Mouse (Mus musculus) heart, adult 2 months (tissue): Measurements from ENCODE around the gene Xylb. TPM values are rescaled to one million over a fixed set of nuclear protein-coding genes. Genes with fewer than 3 reads are reported as not detected.
A peak's percentile ranks its signal among the peaks of the same experiment; 100 is the strongest.

Source experiments
- DNase-seq, 2 experiments: peaks; one replicate each; pipeline ENCODE4 v3.0.0; 2021
- H3K27ac ChIP-seq: fragments of 200-600 bp; 2 replicates; pipeline ENCODE4 v1.8.1; 2022
- H3K27me3 ChIP-seq: fragments of 200-500 bp; 2 replicates; pipeline ENCODE4 v1.6.1; 2012; ENCODE audit warnings: mild to moderate bottlenecking, low read length, inconsistent platforms, mixed read lengths; ENCODE audit not compliant: control insufficient read depth, insufficient read depth
- H3K36me3 ChIP-seq: fragments of 200-500 bp; 2 replicates; pipeline ENCODE4 v1.6.1; 2012; ENCODE audit warnings: low read length, inconsistent platforms; ENCODE audit not compliant: control insufficient read depth, insufficient read depth
- H3K4me1 ChIP-seq: fragments of 200-500 bp; 2 replicates; pipeline ENCODE4 v1.6.1; 2011; ENCODE audit warnings: low read length; ENCODE audit not compliant: control insufficient read depth, insufficient read depth
- H3K4me3 ChIP-seq: fragments of 200-600 bp; 2 replicates; pipeline ENCODE4 v1.8.1; 2022
- H3K79me2 ChIP-seq: fragments of 200-500 bp; replicated peaks from 2 replicates; pipeline ENCODE4 v1.6.1; 2012; ENCODE audit warnings: mild to moderate bottlenecking, inconsistent platforms, low read length, moderate library complexity, mixed read lengths; ENCODE audit not compliant: control insufficient read depth, insufficient read depth
- H3K9ac ChIP-seq: fragments of 200-500 bp; 2 replicates; pipeline ENCODE4 v1.6.1; 2012; ENCODE audit warnings: low read depth, mild to moderate bottlenecking, control low read depth, inconsistent platforms, low read length, mixed read lengths
- CTCF ChIP-seq: fragments of 200-600 bp; IDR thresholded peaks from 2 replicates; pipeline ENCODE4 v1.8.1; 2022; ENCODE audit warnings: antibody characterized with exemption, mild to moderate bottlenecking, moderate library complexity
- EP300 ChIP-seq: fragments of 200-500 bp; IDR thresholded peaks from 2 replicates; pipeline ENCODE4 v1.6.1; 2011; ENCODE audit warnings: low read depth, low read length, control low read depth; ENCODE audit not compliant: insufficient read depth
- POLR2A ChIP-seq: fragments of 200-500 bp; IDR thresholded peaks from 2 replicates; pipeline ENCODE4 v1.6.1; 2011; ENCODE audit warnings: mild to moderate bottlenecking, low read depth, low read length, control low read depth; ENCODE audit not compliant: insufficient read depth
- WGBS: fragments of 180-500 bp; shearing (Covaris S2); methylation state at CpG from one replicate; pipeline ENCODE4 v1.1.7; 2018; 5-methylcytosine and 5-hydroxymethylcytosine counted together
- intact Hi-C: fragments of 180-260 bp; cut with DNase I; formaldehyde crosslinking; loops from one replicate; pipeline ENCODE4 v1.15.1; 2025
- polyA plus RNA-seq: library from polyadenylated mRNA; depleted of rRNA; stranded (reverse); fragments of >200 nt; gene quantifications from 2 replicates; pipeline ENCODE4 v1.2.3, GENCODE M21; 2012
- total RNA-seq, 2 experiments: library from RNA; stranded (reverse); gene quantifications; 2 replicates each; pipeline ENCODE4 v1.2.3; 2021

Xylb gene
- total and polyA plus RNA-seq, 3 experiments, result 0.16 to 1.2 (median 0.18) TPM

DNA sequence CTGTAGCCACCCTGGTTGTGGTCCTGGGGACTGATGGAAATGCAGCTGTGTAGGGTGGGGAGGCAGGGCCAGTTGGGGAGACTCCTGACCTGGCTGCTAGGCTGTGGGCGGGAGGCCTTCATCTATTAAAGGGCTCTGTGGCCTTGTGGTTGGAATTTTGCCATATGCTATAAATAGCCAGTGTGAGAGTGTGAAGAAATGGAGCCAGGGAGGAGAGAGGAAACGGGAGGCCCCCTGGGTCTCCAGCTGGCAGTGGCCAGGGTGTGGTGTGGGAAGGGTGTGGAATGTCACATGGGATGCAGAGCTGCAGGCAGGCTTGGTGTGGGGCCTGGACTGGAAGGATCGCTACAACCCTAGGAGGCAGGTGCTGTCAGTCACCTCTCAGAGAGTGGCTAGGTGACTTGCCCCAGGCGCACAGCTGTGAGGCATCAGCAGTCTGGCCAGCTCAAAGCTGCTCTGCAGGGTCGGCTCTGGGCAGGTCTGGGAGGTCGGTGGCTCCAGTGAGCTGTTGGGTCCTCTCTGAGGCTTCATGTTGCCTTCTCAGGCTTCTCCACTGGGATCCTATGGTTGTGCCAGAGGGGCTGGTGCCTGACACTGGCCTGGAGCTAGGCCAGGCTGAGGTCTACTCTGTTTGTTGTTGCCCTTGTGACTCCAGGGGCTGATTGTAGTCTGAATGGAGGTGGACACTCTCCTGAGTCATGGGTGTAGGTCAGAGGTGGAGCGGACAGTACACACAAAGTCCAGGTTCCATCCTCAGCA is 68.2 kb downstream of the Xylb start:
- no peak overlapping the region; the same call in 1 of the 2 replicates for H3K27ac ChIP-seq
- H3K4me3 ChIP-seq, result no peak overlapping the region
- WGBS, result 23% methylated on average over 7 of the region's 7 CpGs
- DNase-seq, result peak; percentile 53 to 67
- no peaks in the 10 kb centered on the region for H3K36me3 ChIP-seq
- no peaks in the 10 kb centered on the region for H3K79me2 ChIP-seq
- H3K4me1 ChIP-seq, result peaks cover 12% of the 10 kb centered on the region
- TF ChIP-seq CTCF (no peak), POLR2A (no peak), EP300 (peak; percentile 49; the same call in 1 of the 2 replicates)
- H3K9ac ChIP-seq, result no peak overlapping the region
- H3K27me3 ChIP-seq, result no peaks in the 10 kb centered on the region
- intact Hi-C loops, result no loop called here

- DNase-seq, result no peak
- TF ChIP-seq EP300, result no peak
- TF ChIP-seq CTCF, result no peak
- TF ChIP-seq POLR2A, result no peak
- Histone ChIP-seq H3K9ac (no peak overlapping the region), H3K27ac (no peak overlapping the region), H3K36me3 (no peaks in the 10 kb centered on the region), H3K4me1 (peaks cover 12% of the 10 kb centered on the region), H3K27me3 (no peaks in the 10 kb centered on the region), H3K4me3 (no peak overlapping the region), H3K79me2 (no peaks in the 10 kb centered on the region)
- intact Hi-C loops, result no loop called here
- WGBS, result 80% methylated on average over 13 of the region's 13 CpGs
Observed at GRCm38 (mm10) chr9:119425976-119426415, 68.8 kb downstream of the Xylb start.

DNA sequence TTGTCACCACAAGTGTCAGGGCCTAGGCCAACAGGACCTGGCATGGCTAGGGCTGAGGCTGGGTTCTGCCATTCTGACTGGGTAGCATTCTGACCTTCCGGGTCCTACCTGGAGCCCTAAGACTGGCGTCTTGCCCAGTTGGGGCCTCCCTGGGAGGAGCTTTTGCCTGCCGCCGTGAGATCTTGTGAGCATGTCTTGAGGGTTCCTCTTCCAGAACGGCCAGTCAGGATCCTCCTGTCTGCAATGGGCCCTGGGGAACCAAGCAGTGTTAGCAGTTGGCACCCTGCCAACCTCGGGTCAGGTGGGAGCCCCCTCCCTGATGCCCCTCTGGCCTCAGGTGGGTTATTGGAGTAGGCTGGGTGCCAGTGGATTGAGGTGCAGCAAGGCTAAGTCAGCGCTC is 69.3 kb downstream of the Xylb start:
- Histone ChIP-seq H3K27me3 (no peaks in the 10 kb centered on the region), H3K9ac (no peak overlapping the region), H3K4me1 (peaks cover 12% of the 10 kb centered on the region), H3K79me2 (no peaks in the 10 kb centered on the region), H3K36me3 (no peaks in the 10 kb centered on the region), H3K4me3 (no peak overlapping the region), H3K27ac (no peak overlapping the region)
- WGBS, result 50% methylated on average over 7 of the region's 7 CpGs
- DNase-seq, result no peak
- intact Hi-C loops, result no loop called here
- no peak for TF ChIP-seq CTCF
- TF ChIP-seq POLR2A, result no peak
- TF ChIP-seq EP300, result no peak

- WGBS, result 40% methylated on average over 7 of the region's 7 CpGs
- peak; percentile 91 for TF ChIP-seq CTCF
- no peak for TF ChIP-seq POLR2A
- peak; percentile 88 for TF ChIP-seq EP300
- no peak overlapping the region for H3K9ac ChIP-seq
- peaks cover 6% of the 10 kb centered on the region for H3K4me1 ChIP-seq
- no peaks in the 10 kb centered on the region for H3K36me3 ChIP-seq
- no peaks in the 10 kb centered on the region for H3K79me2 ChIP-seq
- intact Hi-C loops, result loop anchor here (1.0 to 10.0 kb wide), 4 partner anchors 30 to 274 kb away; partner anchors contain the start of gene Xylb
- peak; percentile 81 to 83 for DNase-seq
- H3K27me3 ChIP-seq, result no peaks in the 10 kb centered on the region
- no peak overlapping the region for H3K27ac ChIP-seq
- H3K4me3 ChIP-seq, result no peak overlapping the region
Observed at GRCm38 (mm10) chr9:119430311-119430710, 73.1 kb downstream of the Xylb start.

- H3K4me3 ChIP-seq, result no peak overlapping the region
- intact Hi-C loops, result loop anchor here (10.0 kb wide), 1 partner anchor 191 kb away; no protein-coding TSS in a partner anchor
- no peaks in the 10 kb centered on the region for H3K27me3 ChIP-seq
- no peak overlapping the region for H3K9ac ChIP-seq
- TF ChIP-seq EP300, result no peak
- no peak for TF ChIP-seq POLR2A
- no peak for TF ChIP-seq CTCF
- H3K79me2 ChIP-seq, result no peaks in the 10 kb centered on the region
- DNase-seq, result no peak
- no peak overlapping the region for H3K27ac ChIP-seq
- H3K36me3 ChIP-seq, result no peaks in the 10 kb centered on the region
- 46% methylated on average over 2 of the region's 2 CpGs for WGBS
- H3K4me1 ChIP-seq, result no peaks in the 10 kb centered on the region
Observed at GRCm38 (mm10) chr9:119435855-119436254, 78.7 kb downstream of the Xylb start.

DNA sequence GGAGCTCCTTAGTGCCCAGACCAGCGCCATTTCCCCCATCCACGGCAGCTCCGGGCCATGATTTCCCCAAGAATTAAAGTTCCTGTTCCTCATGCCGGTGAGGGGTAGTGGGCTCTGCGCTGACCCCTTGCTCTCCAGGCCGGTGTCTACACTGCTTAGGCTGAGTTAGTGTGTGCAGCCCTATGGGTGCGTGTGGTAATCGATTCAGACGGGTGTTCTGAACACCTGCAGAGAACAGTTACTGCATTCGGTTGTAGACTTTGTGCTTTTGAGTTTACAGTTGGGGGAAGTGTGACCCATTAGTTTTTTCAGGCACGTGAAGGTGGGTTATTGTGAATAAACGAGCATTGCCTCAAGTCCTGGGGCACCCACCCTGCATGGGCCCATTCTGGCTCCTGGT is 80.9 kb downstream of the Xylb start:
- Histone ChIP-seq H3K4me3 (no peak overlapping the region), H3K27ac (no peak overlapping the region), H3K9ac (no peak overlapping the region), H3K27me3 (no peaks in the 10 kb centered on the region), H3K4me1 (no peaks in the 10 kb centered on the region), H3K36me3 (no peaks in the 10 kb centered on the region), H3K79me2 (no peaks in the 10 kb centered on the region)
- TF ChIP-seq EP300, result no peak
- no peak for TF ChIP-seq POLR2A
- TF ChIP-seq CTCF, result no peak
- intact Hi-C loops, result loop anchor here (10.0 kb wide), 1 partner anchor 193 kb away; no protein-coding TSS in a partner anchor
- DNase-seq, result no peak
- WGBS, result 89% methylated on average over 12 of the region's 12 CpGs
